Mouse (Mus musculus): ENCODE data around the gene Fgfr2. TPM values are rescaled to one million over a fixed set of nuclear protein-coding genes. Genes with fewer than 3 reads are reported as not detected.

Fgfr2 gene
- polyA plus RNA-seq, 1 experiment: 114 TPM

DNA sequence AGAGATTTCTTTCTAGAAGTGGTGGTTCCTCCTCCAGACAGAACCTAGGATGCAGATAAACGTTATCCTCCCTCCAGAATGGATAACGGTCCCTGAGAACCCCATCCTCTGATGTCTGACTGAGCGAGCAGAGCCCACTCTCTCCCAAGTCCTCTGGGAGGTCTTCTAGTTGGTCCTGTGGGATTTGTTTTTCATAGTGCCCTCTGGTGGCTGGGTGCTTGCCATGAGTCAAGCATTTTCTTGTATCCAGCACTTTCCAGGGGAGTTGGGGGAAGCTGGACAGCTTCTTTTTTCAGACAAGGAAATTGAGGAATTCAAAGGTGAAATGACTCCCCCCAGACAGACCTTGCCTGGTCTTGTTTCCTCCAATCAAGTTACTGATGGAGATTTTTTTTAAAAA is 651.8 kb downstream of the Fgfr2 start:
- Histone ChIP-seq H3K4me3 (replicated peaks; ENCODE audit: extremely low read depth, low read depth, low read length) (no peak overlapping the region), H3K4me1 (ENCODE audit: control insufficient read depth, insufficient read depth, low read length) (no peaks in the 10 kb centered on the region)
- DNase-seq: peak; percentile 36
- TF ChIP-seq POLR2A (IDR thresholded peaks at IDR 0.05; ENCODE audit: borderline replicate concordance, extremely low read depth, low read depth, low read length) (no peak), CTCF (IDR thresholded peaks at IDR 0.05; ENCODE audit: insufficient read depth, low read length) (peak; percentile 54)
- WGBS: 46% methylated on average over 3 of the region's 3 CpGs

DNA sequence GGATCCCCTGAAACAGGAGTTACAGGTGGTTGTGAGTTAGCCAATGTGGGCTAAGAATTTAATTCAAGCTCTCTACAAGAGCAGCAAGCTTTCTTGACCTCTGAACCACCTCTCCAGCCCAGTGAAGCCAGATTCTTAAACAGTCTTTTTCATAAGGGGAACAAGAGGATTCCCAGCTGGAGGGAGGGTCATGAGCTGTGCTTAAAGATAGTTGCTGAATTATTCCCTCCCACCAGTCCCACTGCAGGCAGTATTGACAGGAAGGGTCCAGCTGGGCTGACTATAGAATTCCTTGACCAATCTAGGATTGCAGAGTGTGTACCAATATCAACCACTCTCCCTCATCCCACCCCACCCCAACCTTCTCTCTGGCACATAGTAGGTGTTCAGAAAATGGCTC is 654.8 kb downstream of the Fgfr2 start:
- H3K4me3 ChIP-seq (replicated peaks; ENCODE audit: extremely low read depth, low read depth, low read length): no peak overlapping the region
- no peak for TF ChIP-seq CTCF (IDR thresholded peaks at IDR 0.05; ENCODE audit: insufficient read depth, low read length)
- TF ChIP-seq POLR2A (IDR thresholded peaks at IDR 0.05; ENCODE audit: borderline replicate concordance, extremely low read depth, low read depth, low read length): no peak
- no peaks in the 10 kb centered on the region for H3K4me1 ChIP-seq (ENCODE audit: control insufficient read depth, insufficient read depth, low read length)
- DNase-seq: no peak

DNA sequence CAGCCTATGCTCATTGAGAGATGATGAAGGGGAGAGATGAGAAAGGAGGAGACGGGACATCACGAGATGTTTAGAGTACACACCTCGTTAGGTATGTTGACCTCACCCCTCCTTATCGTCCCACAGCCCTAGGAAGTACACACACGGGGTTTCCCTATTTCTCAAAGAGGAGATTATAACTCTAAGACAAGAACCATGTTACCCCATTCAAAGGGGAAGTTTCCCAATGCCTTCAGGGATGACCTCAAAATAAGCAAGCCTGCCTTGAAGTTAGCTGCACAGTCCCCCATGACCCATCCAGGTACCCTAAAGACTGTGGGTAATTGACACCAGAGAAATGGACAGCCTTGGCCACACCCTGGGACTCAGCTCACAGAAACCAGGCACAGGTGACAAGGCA is 657.3 kb downstream of the Fgfr2 start:
- WGBS: 89% methylated on average over 5 of the region's 5 CpGs
- Histone ChIP-seq H3K4me1 (ENCODE audit: control insufficient read depth, insufficient read depth, low read length) (no peaks in the 10 kb centered on the region), H3K4me3 (replicated peaks; ENCODE audit: extremely low read depth, low read depth, low read length) (no peak overlapping the region)
- DNase-seq: no peak
- TF ChIP-seq POLR2A (IDR thresholded peaks at IDR 0.05; ENCODE audit: borderline replicate concordance, extremely low read depth, low read depth, low read length): no peak
- TF ChIP-seq CTCF (IDR thresholded peaks at IDR 0.05; ENCODE audit: insufficient read depth, low read length): no peak

DNA sequence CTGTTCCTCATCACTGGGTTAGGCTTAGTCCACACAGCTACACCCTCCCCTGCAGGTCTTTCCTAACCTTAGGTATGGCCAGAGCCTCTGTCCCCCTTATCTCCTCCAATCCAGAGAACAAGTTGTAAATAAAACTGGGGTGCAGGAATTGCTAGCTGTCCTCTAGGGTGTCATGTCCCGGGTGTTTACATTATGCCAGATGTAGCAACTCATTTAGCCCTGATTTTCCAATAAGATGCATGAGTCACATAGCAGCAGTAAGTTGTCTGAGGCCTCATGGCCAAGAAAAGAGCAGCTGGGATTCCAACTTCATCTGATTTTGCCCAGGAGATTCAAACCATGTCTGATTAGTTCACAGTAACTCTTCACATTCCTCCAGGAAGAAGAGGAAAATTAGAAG is 658.3 kb downstream of the Fgfr2 start:
- TF ChIP-seq CTCF (IDR thresholded peaks at IDR 0.05; ENCODE audit: insufficient read depth, low read length) (no peak), POLR2A (IDR thresholded peaks at IDR 0.05; ENCODE audit: borderline replicate concordance, extremely low read depth, low read depth, low read length) (no peak)
- no peaks in the 10 kb centered on the region for H3K4me1 ChIP-seq (ENCODE audit: control insufficient read depth, insufficient read depth, low read length)
- WGBS: 79% methylated on average over 1 of the region's 1 CpGs
- DNase-seq: no peak
- H3K4me3 ChIP-seq (replicated peaks; ENCODE audit: extremely low read depth, low read depth, low read length): no peak overlapping the region

DNA sequence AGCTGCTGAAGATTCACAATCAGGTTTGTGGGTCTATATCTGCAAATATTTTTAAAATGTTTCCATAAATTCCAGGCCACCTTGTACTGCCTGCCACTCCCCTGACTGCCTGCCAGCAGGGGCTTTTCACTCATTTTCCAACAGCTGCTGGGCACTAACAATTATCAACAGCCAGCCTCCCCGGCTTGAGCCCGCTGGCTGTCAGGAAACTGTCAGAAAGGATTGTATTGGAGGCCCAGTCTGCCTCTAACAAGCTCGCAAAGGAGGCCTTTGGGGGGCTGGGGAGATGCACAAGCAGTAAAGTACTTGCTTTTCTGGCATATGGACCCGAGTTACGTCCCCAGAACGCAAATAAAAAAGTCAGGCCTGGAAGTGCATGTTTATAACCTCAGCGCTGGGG is 664.7 kb downstream of the Fgfr2 start:
- no peak for DNase-seq
- H3K4me3 ChIP-seq (replicated peaks; ENCODE audit: extremely low read depth, low read depth, low read length): no peak overlapping the region
- no peaks in the 10 kb centered on the region for H3K4me1 ChIP-seq (ENCODE audit: control insufficient read depth, insufficient read depth, low read length)
- WGBS: 84% methylated on average over 7 of the region's 7 CpGs
- TF ChIP-seq POLR2A (IDR thresholded peaks at IDR 0.05; ENCODE audit: borderline replicate concordance, extremely low read depth, low read depth, low read length): no peak
- TF ChIP-seq CTCF (IDR thresholded peaks at IDR 0.05; ENCODE audit: insufficient read depth, low read length): no peak

DNA sequence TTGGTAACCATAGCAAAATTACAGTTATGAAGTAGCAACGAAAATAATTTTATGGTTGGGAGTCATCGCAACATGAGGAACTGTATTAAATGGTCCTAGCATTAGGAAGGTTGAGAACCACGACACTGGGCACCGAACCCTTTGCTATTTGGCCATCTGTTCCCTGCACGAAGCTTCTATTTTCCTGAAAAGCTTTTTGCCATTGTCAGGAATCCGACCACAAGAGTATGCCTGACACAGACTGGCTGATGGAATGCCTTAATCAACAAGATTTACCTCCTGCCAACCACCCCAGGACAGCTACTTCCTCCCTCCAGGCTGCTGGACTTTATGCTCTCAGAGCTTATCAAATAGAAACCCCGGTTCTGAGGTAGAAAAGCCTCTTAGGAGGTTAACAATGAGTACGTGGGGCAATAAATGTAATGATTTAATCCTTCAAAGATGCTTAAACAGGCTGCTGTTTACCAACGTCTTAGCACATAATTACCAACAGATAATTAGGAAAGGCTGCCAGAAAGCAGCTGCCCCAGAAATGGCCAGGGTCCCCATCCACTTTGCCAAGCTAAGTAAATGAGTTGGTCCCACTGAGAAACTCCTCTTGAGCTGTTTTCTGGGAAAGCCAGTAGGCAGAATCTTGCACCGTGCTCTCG is 668.0 kb downstream of the Fgfr2 start:
- H3K4me3 ChIP-seq (replicated peaks; ENCODE audit: extremely low read depth, low read depth, low read length): no peak overlapping the region
- DNase-seq: no peak
- TF ChIP-seq CTCF (IDR thresholded peaks at IDR 0.05; ENCODE audit: insufficient read depth, low read length): no peak
- TF ChIP-seq POLR2A (IDR thresholded peaks at IDR 0.05; ENCODE audit: borderline replicate concordance, extremely low read depth, low read depth, low read length): no peak
- WGBS: 57% methylated on average over 11 of the region's 11 CpGs
- no peaks in the 10 kb centered on the region for H3K4me1 ChIP-seq (ENCODE audit: control insufficient read depth, insufficient read depth, low read length)

DNA sequence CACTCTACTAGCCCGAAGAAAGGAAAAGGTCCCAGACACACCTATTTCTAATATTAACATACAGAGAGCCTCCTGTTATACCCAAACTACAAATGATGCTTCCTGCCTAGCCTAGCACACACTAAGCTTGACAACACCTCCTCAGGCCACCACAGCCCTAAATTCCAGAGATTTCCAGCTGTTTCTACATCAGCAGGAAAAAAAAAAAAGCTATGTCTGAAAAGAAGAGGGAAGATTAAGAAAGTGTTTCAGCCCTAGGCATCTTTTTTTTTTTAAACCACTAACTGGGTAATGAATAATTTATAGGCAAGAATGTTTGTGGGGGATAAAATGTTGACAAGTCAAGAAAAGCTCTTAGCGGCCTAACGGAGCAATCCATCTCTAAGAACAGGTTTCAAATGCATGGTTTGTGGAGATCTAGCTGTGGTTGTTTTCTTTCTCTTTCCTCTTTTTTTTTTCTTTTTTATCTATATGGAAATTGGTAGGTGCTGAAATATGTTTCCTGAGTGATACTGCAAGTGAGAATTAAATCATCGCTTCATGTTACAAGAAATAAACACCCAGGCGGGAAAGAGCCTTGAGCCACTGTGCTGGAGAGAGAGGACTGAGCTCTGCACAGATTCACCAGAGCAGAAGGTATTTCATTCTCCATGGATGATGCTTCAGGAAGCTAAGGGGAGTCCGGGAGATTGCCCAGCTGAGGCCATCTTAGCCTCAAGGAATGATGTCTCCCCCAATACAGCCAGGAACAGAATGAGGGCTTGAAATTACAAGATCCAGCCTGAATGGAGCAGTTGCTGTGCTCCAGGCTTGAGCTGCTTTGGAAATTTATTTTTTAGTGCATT is 673.0 kb downstream of the Fgfr2 start:
- no peak for DNase-seq
- no peak overlapping the region for H3K4me3 ChIP-seq (replicated peaks; ENCODE audit: extremely low read depth, low read depth, low read length)
- TF ChIP-seq CTCF (IDR thresholded peaks at IDR 0.05; ENCODE audit: insufficient read depth, low read length): no peak
- no peak for TF ChIP-seq POLR2A (IDR thresholded peaks at IDR 0.05; ENCODE audit: borderline replicate concordance, extremely low read depth, low read depth, low read length)
- 83% methylated on average over 6 of the region's 6 CpGs for WGBS
- no peaks in the 10 kb centered on the region for H3K4me1 ChIP-seq (ENCODE audit: control insufficient read depth, insufficient read depth, low read length)

DNA sequence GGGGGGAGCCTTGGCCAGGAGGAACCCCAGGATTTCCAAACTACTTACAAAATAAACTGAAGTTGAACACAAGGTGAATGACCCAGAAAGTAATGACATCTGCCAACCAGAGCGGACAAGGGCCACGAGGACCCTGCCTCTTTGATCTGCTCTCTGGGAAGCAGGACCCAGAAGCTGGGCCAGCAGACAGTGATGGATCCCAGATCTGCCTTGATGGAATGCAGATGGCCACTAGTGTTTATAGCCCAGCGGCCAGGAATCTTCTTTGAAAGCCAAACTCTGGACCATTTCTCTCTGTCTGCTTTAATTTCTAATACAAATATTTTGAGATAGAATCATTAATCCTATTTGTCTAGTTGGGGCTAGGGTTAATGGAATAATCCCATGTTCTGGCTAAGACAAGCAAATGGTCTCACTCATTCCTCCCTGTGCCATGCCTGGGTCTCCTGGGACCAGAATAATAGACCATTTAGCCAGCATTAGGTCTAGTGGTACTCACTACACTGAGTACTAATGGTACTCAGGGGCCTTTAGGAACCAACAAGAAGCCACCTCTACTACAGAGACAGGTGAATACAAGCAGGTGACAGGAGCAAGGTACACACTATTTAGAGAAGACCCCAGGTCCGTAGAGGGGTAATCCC is 674.5 kb downstream of the Fgfr2 start:
- H3K4me3 ChIP-seq (replicated peaks; ENCODE audit: extremely low read depth, low read depth, low read length): no peak overlapping the region
- no peak for DNase-seq
- no peak for TF ChIP-seq CTCF (IDR thresholded peaks at IDR 0.05; ENCODE audit: insufficient read depth, low read length)
- no peak for TF ChIP-seq POLR2A (IDR thresholded peaks at IDR 0.05; ENCODE audit: borderline replicate concordance, extremely low read depth, low read depth, low read length)
- whole genome bisulfite sequencing: 70% methylated on average over 4 of the region's 4 CpGs
- no peaks in the 10 kb centered on the region for H3K4me1 ChIP-seq (ENCODE audit: control insufficient read depth, insufficient read depth, low read length)

DNA sequence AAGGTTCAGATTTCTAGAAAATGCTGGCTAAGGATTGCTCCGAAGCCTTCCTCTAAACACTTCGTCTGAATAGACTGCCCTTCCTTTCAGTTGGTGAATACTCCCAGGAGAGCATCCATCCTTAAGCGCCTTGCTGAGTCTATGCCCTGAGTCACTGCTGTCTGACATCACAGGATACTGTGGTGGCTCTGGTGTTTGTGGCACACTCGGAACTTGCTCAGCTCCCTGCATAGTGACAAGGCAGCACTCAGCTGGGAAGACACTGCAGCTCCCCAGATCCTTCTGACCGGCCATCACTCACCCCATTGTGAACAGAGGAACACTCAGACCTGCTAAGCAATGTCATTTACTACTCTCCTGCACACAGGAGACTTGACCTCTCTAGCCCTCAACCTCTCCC is 675.6 kb downstream of the Fgfr2 start:
- H3K4me1 ChIP-seq (ENCODE audit: control insufficient read depth, insufficient read depth, low read length): no peaks in the 10 kb centered on the region
- TF ChIP-seq POLR2A (IDR thresholded peaks at IDR 0.05; ENCODE audit: borderline replicate concordance, extremely low read depth, low read depth, low read length): no peak
- no peak for TF ChIP-seq CTCF (IDR thresholded peaks at IDR 0.05; ENCODE audit: insufficient read depth, low read length)
- 64% methylated on average over 5 of the region's 5 CpGs for WGBS
- H3K4me3 ChIP-seq (replicated peaks; ENCODE audit: extremely low read depth, low read depth, low read length): no peak overlapping the region
- no peak for DNase-seq
